Mouse (Mus musculus) cerebellum, postnatal 25 days (tissue): ENCODE data around the gene Sh3pxd2b.

Source experiments
- DNase-seq, 2 experiments: peaks; one replicate each; pipeline ENCODE4 v3.0.0; 2021; ENCODE audit warnings: mixed read lengths in 2 of 2

Gene Sh3pxd2b

GRCm38 (mm10) chr11:32442576-32442975 lies 95.0 kb downstream of the Sh3pxd2b start:
- no peak for DNase-seq

GRCm38 (mm10) chr11:32444266-32444665 lies 96.6 kb downstream of the Sh3pxd2b start:
- no peak for DNase-seq

DNA sequence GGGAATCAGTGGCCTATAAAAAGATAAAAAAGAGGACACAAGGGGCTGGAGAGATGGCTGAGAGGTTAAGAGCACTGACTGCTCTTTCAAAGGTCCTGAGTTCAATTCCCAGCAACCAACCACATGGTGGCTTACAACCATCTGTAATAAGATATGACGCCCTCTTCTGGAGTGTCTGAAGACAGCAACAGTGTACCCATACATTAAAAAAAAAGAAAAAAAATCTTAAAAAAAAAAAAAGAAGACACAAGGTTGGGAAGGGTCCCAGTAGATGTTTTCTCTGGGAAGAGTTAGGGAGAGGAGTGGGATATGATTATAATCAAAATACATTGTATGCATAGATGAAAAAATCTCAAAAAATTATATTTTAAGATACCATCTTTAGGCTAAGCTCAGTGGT lies 97.5 kb downstream of the Sh3pxd2b start:
- no peak for DNase-seq

- no peak for DNase-seq
Observed at GRCm38 (mm10) chr11:32445637-32446226, 98.1 kb downstream of the Sh3pxd2b start.

- peak; percentile 70 to 73 for DNase-seq
Observed at GRCm38 (mm10) chr11:32450216-32450615, 102.6 kb downstream of the Sh3pxd2b start.

- no peak for DNase-seq
Observed at GRCm38 (mm10) chr11:32451306-32451705, 103.7 kb downstream of the Sh3pxd2b start.

DNA sequence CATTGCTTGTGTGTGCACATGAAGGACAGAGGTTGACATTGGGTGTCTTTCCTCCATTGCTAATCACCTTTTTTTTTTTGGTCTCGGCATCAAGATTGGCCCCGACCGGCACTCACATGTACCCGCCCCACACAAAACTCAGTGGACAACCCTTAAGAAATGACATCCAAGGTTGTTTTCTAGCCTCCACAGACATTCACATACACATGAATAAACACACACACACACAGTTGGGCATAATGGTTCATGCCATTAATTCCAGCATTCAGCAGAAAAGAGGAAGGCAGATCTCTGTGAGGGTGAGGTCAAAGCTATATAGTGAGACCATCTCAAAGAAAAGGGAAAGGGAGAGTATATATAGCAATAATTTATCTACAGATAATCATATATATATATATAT lies 105.1 kb downstream of the Sh3pxd2b start:
- DNase-seq: no peak

GRCm38 (mm10) chr11:32453353-32453915 lies 105.8 kb downstream of the Sh3pxd2b start:
- DNase-seq: peak; percentile 45 to 47

- DNase-seq: no peak
Observed at GRCm38 (mm10) chr11:32454231-32454799, 106.7 kb downstream of the Sh3pxd2b start.

DNA sequence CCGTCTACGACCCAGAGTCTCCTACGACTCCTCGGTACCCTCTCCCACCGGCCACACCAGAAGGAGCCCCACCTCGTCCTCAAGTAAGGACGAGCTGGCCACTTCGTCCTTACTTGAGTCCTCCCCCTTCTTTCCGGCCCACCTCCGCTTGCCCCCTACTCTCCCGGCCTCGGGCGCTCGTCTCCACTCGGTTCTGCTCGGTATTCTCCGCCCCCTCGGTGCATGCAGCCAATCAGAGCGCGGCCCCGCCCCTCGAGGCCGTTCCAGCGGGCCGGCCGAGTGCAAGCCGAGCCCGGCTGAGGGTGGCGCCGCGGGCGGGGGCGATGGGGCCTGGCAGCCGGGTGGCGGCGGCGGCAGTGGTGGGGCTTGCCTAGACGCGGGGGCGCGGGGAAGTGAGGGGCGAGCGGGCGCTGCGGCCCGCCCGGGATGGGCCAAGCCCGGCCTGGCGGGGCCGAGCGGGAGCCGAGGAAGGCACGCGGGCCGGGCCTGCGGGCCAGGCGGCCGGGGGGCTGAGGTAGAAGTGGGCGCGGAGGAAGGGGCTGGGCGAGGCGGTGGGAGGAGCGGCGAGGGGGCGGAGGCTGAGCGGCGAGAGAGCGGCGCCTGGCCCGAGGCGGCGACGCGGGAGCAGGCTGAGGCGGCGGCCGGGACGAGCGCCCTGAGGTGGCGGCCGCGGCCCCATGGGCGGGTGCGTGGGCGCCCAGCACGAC lies 107.3 kb downstream of the Sh3pxd2b start, which contains the start of gene Ubtd2:
Gene Ubtd2, plus strand, starts transcription at position 571 of the 707 bp plus-strand sequence.
- peak; percentile 99 to 100 for DNase-seq

DNA sequence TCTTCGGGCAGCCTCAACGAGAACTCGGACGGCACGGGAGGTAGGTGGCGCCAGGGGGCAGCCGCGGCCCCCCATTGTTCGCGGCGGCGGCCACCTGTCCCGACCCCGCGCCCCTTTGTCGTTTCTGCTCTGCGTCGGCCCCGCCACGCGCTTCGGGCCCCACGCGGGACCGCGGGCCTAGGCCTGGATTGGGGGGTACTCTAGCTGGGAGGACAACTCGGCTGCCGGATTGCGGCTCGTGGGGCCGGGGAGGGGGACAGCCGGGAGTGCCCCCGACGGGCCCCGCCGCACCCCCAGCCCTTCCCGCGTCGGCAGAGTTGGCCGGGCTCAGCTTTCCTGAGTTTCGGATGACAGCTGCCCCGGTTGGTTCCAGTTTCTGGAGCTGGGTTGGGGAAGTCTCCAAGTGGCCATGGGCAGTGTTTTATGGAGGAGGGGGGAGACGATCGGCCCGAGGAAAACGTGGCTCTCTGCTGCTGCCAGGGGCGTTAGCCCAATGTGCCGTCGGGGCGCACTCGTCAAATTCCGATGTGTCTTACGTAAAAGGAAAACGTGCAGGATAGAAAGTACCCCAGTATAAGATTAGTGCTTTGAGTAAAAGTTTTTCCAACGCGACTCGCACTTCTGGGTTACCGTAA lies 108.0 kb downstream of the Sh3pxd2b start:
- DNase-seq: no peak

DNA sequence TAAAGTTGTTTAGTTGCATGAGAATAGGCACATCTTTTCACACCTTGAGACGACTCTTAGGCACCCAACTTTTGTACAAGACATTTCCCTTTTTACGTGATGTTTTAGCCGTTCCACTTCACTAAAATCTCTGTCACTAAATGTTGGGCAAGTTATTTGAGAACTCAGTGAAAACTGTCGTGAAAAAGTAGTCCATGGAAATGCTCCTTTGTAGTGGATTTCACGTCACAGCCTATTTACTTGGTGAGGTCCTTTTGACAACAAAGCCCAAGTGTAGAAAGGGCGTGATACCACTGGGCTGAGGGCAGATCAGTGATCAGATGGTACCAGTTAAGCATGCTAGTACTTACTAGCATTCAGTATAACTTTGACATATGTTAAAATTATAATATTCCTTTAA lies 108.7 kb downstream of the Sh3pxd2b start:
- no peak for DNase-seq

DNA sequence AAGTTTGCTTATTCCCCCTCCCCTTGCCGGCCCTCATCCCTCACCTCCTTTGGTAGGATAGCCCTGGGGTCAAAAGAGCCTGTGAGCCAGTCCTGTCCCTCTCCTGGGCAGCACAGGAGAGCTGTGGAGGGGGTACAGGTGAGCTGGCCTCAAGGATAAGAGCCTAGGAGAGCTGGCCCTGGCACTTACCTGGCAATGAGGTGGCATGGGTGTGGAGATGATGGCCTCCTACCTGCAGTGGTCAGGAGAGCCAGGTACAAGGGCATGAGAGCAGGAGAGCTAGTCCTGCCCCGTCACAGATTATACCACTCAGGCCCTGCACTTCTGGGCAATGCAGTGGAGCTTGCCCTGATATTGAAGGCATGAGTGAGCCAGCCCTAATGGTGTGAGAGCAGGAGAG lies 116.7 kb downstream of the Sh3pxd2b start:
- DNase-seq: no peak

GRCm38 (mm10) chr11:32471925-32472324 lies 124.3 kb downstream of the Sh3pxd2b start:
- no peak for DNase-seq

- DNase-seq: no peak
Observed at GRCm38 (mm10) chr11:32474725-32475124, 127.1 kb downstream of the Sh3pxd2b start.

DNA sequence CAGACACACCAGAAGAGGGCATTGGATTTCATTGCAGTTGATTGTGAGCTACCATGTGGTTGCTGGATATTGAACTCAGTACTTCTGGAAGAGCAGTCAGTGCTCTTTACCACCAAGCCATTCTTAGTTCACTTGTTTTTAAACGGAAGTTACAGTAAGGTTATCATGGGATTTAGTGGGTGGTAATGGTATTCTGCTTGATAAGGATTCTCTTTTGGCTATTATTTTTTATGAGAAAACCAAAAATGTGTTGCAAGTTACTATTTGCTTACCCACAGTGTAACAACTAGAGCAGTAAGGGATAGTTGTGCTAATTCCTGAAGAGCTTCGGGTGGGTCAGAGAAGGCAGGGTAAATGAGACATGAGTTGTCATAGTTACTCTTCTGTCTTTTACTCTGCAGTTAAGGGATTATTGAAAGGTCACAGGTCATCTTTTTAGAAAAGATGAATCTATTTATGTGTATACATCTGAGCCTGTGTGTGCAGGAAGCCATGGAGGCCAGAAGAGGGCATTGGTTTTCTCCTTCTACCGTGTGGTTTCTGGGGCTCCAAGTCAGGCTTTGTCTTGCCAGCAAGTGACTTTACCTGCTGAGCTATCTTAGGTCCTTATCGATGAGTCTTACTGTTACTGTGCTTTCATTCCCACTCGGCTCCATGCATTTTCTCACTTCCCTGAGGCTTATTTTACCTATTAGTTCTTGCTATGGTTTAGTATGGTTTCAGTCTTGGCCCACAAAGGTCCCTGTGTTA lies 128.0 kb downstream of the Sh3pxd2b start:
- DNase-seq: no peak
